Mouse (Mus musculus) CD8-positive naive resting alpha-beta T cell, adult 2 months (primary cell): Measurements from ENCODE around the gene Abcc1.

ENCODE experiments used
- DNase-seq, 2 experiments: peaks; one replicate each; pipeline ENCODE4 v3.0.0; 2022; ENCODE audit warnings: low read depth in 2 of 2, low spot score in 2 of 2

The Abcc1 gene

GRCm38 (mm10) chr16:14493491-14494114, 132.2 kb downstream of the Abcc1 start:
- DNase-seq = no peak

- DNase-seq = no peak
These were observed 140.4 kb downstream of the Abcc1 start for GRCm38 (mm10) chr16:14501649-14502360.

- DNase-seq = no peak
These were observed 145.1 kb downstream of the Abcc1 start for GRCm38 (mm10) chr16:14506461-14506860.
